Mouse (Mus musculus) pancreas, adult 10 weeks (tissue): ENCODE measurements around the gene Slc27a5. TPM values are rescaled to one million over a fixed set of nuclear protein-coding genes. Genes with fewer than 3 reads are reported as not detected.

Experiments used
- polyA plus RNA-seq: library from polyadenylated mRNA; stranded (reverse); fragments of 350-450 nt; fragmentation: Illumina TruSeq; extraction: RNeasy Lipid Tissue Mini Kit (QIAGEN cat#74804); gene quantifications from one replicate; pipeline ENCODE4 v1.2.3, GENCODE M21; 2015; ENCODE audit warnings: low read depth, low replicate concordance; ENCODE audit not compliant: insufficient read depth

Gene Slc27a5
- polyA plus RNA-seq: not detected

DNA sequence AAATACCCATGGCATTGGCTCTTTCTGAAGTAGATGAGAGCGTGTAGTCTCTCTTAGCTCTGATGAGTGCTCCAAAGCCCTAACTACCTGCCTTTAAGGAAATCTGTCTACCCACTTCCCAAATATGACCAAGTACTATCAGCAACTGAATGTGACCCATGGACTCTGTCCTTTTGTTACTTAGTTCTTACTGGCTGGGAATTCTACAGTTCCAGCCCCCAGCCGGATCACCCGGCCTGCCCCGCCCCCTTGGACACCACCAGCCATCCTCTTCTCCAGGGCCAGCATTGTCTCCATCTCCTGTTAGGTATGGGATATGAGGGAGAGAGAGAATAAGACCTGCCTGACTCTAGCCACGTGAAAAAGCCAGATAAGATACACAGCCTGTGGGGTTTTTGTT, at the start of gene Slc27a5:
Gene Slc27a5 (minus strand): TSS at position 140 of the 400 bp plus-strand sequence.

DNA sequence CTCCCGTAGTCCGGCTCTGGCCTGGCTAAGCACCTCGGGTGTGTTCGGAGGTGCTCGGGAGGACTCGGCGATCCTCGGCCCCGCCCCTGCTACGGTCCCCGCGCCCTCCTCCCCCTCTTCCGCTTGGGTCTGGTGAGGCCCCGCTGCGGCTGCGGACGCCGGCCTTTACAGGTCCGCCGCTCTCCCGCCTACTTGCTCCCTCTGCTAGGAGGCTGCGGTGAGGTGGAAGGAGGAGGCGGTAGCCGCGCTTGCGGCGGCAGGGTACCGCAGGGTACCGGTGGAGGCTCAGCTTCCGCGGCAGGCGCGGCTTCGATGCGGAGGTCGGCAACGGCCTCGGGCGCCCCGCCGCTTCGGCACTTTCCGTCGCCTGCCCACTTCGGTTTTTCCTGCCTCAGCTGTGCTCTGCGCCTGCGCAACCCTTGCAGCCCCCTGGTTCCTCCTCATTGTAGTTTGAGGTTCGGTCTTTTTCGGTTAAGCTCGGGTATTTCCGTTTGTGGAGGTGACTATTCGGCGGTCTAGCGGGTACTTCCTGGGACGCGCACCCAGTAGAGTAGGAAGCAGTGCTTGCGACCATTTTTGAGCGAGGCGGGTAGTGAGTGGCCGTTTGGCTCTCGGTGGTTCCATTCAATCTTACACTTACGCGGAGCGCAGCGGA, 40.0 kb upstream of the Slc27a5 start, which contains the start of gene Ube2m:
Gene Ube2m (minus strand): TSS at position 375 of the 655 bp plus-strand sequence.

DNA sequence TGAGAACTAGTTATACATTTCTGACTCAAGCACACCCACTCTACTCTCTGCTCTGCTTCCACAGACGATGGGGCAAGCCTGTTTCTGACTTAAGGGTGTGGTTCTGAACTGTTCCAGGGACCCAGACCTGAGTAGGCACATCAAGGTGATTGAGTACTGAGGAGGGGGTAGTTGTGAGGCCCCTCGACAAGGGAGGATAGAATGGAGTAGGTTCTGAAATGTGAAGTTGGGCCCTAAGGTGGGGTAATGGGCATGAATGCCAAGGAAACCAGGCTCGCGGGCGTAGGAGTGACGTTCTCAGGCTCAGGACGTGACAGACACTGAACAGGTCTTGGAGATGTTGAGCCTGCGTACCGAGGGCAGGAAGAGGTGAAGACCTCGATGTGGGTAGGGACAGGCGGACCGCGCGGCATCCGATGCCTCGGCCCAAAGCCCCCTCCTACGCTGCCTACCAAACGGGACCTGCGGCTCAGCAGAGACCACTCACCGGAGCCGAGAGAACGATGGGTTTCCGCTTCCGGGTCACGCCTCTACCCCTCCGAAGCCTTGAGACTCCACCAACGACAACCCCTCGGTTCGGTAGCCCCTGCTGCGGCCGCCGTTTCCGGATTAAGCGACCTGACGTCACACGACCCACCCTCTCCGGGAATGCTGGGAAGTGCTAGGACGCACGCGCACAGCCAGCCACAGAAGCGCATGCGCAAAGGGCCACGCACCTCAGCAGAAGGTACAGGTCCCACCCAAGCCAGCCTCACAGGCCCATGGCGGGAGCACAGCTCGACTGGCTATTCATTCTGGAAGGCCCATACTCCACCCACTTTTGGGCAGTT, 36.4 kb upstream of the Slc27a5 start, which contains the start of gene Chmp2a:
Gene Chmp2a (minus strand): TSS at position 660 of the 830 bp plus-strand sequence.

DNA sequence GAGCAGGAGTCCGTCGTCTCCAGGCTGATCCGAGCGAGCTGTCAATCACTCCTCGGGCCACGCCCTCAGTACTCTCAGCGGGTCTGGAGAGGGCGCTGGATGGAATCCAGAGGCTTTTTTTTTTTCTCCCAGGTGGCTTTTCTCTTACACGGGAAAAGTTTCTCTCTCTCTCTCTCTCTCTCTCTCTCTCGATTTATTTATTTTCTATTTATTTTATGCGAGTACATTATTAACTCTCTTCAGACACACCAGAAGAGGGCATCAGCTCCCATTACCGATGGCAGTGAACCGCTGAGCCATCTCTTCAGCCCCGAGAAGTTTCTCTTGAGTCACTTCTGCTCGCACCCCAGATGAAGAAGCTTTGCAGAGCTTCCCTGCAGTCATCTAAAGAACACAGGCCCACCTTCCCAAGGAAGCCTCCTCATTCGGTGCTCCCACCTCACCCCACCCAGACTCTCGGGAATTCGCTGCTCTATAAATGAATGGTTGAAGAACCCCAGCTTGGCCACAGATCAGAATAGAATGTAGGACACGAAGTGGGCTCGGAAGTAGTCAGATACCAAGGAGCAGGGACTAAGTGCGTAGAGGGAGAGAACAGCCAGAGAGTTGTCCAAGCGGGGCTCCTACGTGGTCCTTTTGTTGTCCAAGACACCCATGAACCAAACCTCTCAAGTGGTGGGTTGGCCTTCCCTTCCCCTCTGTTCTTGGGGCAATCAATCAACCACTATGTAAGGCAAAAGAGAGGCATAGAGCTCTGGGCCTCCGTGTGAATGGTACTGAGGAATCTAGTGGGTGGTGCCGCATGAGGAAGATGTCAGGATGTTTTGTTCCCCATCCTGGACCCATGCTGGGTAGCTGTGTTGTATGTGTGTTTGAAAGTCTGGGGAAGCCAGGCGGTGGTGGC, 12.3 kb upstream of the Slc27a5 start, which contains the start of gene Zbtb45:
Gene Zbtb45 (minus strand): TSS at position 30 of the 904 bp plus-strand sequence.

DNA sequence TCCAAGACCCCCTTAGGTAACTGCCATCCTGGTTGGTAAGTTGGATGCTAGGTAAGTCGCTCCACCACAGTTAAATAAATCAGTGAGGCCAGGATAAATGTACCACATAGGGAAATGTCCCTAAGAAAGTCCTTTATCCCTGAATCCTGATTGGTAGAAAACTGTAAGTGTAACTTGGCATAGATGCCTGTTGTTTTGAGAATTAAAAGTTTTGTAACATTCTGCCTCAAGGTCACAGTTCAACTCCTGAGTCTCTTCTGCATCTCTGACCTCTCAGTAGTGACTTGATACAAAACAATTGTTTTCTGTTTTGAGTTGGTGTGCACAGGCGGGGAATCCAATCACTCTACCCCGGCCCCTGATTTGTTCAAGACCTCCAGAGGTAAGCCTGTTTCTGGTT, 859 bp upstream of the Slc27a5 start, which contains the start of gene Trim28:
Gene Trim28 (plus strand): TSS at position 264 of the 400 bp plus-strand sequence.

DNA sequence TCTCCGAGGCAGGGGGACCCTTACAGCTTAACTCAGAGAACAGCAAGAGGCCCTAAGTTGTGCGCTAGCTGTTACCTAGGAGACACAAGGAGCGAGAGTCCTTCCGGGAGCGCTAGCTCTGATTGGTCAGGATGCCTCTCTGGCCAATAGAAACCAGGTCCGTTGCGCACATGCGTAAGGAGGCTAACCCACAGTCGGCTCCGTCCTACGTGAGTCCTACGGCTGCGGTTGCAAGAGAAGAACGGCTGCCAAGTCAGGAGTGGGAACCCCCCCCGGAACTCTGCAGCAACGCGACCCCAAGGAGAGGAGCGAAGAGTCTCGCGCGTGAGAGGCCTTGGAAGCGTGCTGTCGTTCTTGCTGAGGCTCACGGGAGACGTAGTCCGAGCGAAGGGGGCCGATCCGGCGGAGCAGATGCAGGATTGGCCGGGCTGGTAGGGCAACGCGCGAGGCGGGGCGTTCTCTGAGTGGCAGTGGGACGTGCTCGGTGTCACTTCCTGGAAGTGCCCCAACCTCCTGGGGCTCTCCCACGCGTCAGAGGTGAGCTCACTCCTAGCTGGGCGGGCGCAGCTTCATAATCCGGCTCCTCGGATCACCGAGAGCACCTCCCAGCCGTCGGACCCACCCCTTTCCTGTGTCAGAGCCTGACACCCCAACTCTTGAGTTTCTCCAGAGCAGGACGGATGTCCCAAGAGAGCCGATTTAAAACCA, 20.2 kb downstream of the Slc27a5 start, which contains the start of gene Zfp446:
Gene Zfp446 (plus strand): TSS at position 167 of the 708 bp plus-strand sequence.

DNA sequence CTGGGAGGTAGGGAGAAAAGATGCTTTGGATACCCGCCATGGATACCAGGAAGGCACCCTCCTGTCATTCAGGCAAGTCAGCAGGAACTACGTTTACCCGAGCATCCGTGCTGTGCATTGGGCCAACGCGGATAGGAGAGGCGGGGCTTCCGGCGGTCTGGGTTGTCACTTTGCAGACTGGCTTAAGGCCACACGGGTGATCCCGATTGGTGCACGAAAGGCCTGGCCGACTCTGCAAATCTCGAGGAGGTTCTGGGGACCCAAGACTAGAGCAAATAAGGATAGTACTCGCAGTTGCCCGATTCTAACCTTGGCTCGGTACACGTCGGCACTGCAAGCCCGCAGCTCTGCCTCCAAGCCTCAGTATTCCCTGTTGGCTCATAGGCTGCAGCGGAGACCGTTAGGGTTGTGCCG, 32.3 kb downstream of the Slc27a5 start, which contains the start of gene Zfp324:
Gene Zfp324 (plus strand): TSS at position 161 of the 414 bp plus-strand sequence.

Other genes with a start within 250 kb of the Slc27a5 start
- gene Zscan18, start 194.6 kb downstream of the Slc27a5 start, polyA plus RNA-seq: 0.89 TPM
- 2.6 TPM for gene Zfp329, start 179.3 kb downstream of the Slc27a5 start, polyA plus RNA-seq
- gene Zfp110, start 163.4 kb downstream of the Slc27a5 start, polyA plus RNA-seq: 5.3 TPM
- 0.76 TPM for gene Zfp128, start 117.0 kb downstream of the Slc27a5 start, polyA plus RNA-seq
- gene Zscan22, start 100.4 kb downstream of the Slc27a5 start, polyA plus RNA-seq: 2.7 TPM
- 479 TPM for gene Rps5, start 75.9 kb downstream of the Slc27a5 start, polyA plus RNA-seq
- 0.24 TPM for gene Rnf225, start 70.8 kb downstream of the Slc27a5 start, polyA plus RNA-seq
- gene Zfp324, start 32.4 kb downstream of the Slc27a5 start, polyA plus RNA-seq: 1.9 TPM
- gene Zfp446, start 20.3 kb downstream of the Slc27a5 start, polyA plus RNA-seq: 3.7 TPM
- gene Trim28, start 922 bp upstream of the Slc27a5 start, polyA plus RNA-seq: 77.9 TPM
- gene Zbtb45, start 11.8 kb upstream of the Slc27a5 start, polyA plus RNA-seq: 2.9 TPM
- 58.7 TPM for gene Chmp2a, start 36.6 kb upstream of the Slc27a5 start, polyA plus RNA-seq
- 35.3 TPM for gene Ube2m, start 40.1 kb upstream of the Slc27a5 start, polyA plus RNA-seq
- 0.46 TPM for gene Mzf1, start 56.6 kb upstream of the Slc27a5 start, polyA plus RNA-seq
- not detected for gene Vmn1r85, start 97.0 kb upstream of the Slc27a5 start, polyA plus RNA-seq
- not detected for gene Vmn1r86, start 121.7 kb upstream of the Slc27a5 start, polyA plus RNA-seq
- gene Vmn1r87, start 142.0 kb upstream of the Slc27a5 start, polyA plus RNA-seq: not detected
- gene Vmn1r88, start 161.4 kb upstream of the Slc27a5 start, polyA plus RNA-seq: not detected
- not detected for gene Vmn1r89, start 214.8 kb upstream of the Slc27a5 start, polyA plus RNA-seq